Mouse (Mus musculus) spleen, adult 2 months (tissue): Measurements from ENCODE around the gene Kcnab1.

Experiments used
- CTCF ChIP-seq: fragments of 200-500 bp; IDR thresholded peaks from 2 replicates; pipeline ENCODE4 v1.5.1; 2011; ENCODE audit warnings: mild to moderate bottlenecking, inconsistent platforms; ENCODE audit not compliant: insufficient read depth, insufficient read length, insufficient replicate concordance; ENCODE audit errors: extremely low read depth
- POLR2A ChIP-seq: fragments of 200-500 bp; IDR thresholded peaks from 2 replicates; pipeline ENCODE4 v1.6.1; 2011; ENCODE audit warnings: low read depth, low read length, inconsistent platforms

DNA sequence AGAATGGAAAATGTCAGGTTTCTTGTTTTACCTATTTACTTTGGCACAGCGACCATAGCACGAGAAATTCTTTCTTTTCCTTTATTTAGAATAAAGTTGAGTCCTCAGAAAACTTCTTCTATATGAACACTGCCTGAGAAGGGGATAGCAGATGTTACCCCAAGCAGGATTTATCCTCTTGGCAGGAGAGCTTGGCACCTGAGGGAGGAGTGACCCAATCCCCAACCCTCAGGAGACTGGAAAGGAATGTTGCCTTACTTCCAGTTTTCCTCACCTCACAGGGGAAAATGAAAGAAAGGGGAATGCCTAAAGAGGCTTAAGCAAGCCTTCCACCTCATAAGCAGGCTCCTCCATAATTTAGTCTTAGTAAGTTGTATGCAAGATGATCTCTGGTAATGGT, 105.5 kb downstream of the Kcnab1 start:
- TF ChIP-seq POLR2A (no peak), CTCF (no peak)
